Mouse (Mus musculus) MEL (cell line): ENCODE measurements around the gene Usp45. TPM values are rescaled to one million over a fixed set of nuclear protein-coding genes. Genes with fewer than 3 reads are reported as not detected.
A peak's percentile ranks its signal among the peaks of the same experiment; 100 is the strongest.

Source experiments
- DNase-seq: peaks from one replicate; pipeline ENCODE4 v3.0.0; 2011; ENCODE audit warnings: low read depth, low spot score
- H3K27ac ChIP-seq: 2 replicates; pipeline ENCODE4 v1.5.1; 2012; ENCODE audit warnings: low read depth, mild to moderate bottlenecking, control low read depth, low read length, moderate library complexity; ENCODE audit not compliant: control insufficient read depth
- H3K27me3 ChIP-seq, 2 experiments: fragments of 150-350 bp in 1 of 2; sonication (generic) in 1 of 2; 2 replicates each; pipeline ENCODE4 v1.6.1; 2012; ENCODE audit warnings: low read length in 2 of 2, mild to moderate bottlenecking in 2 of 2, improper control_type of control experiment in 1 of 2, moderate library complexity in 1 of 2; ENCODE audit not compliant: insufficient read depth in 2 of 2, control insufficient read depth in 1 of 2
- H3K36me3 ChIP-seq, 2 experiments: 2 replicates each; pipeline ENCODE4 v1.6.1; 2012 to 2014; ENCODE audit warnings: low read length in 2 of 2, improper control_type of control experiment in 1 of 2, inconsistent platforms in 1 of 2, mild to moderate bottlenecking in 1 of 2; ENCODE audit not compliant: insufficient read depth in 2 of 2, control insufficient read depth in 1 of 2
- H3K4me1 ChIP-seq, 2 experiments: fragments of 150-350 bp in 1 of 2; sonication (generic) in 1 of 2; 2 replicates each; pipeline ENCODE4 v1.6.1; 2012; ENCODE audit warnings: low read length in 2 of 2, improper control_type of control experiment in 1 of 2, mild to moderate bottlenecking in 1 of 2; ENCODE audit not compliant: insufficient read depth in 2 of 2, control insufficient read depth in 1 of 2
- H3K4me3 ChIP-seq, 2 experiments: fragments of 150-350 bp in 1 of 2; sonication (generic) in 1 of 2; 2 replicates each; pipeline ENCODE4 v1.5.1; 2012; ENCODE audit warnings: low read depth in 2 of 2, low read length in 2 of 2, mild to moderate bottlenecking in 2 of 2, moderate library complexity in 2 of 2, control low read depth in 1 of 2, improper control_type of control experiment in 1 of 2; ENCODE audit not compliant: control insufficient read depth in 1 of 2, insufficient read depth in 1 of 2
- H3K79me2 ChIP-seq: 2 replicates; pipeline ENCODE4 v1.6.1; 2012; ENCODE audit warnings: mild to moderate bottlenecking, low read length, moderate library complexity; ENCODE audit not compliant: control insufficient read depth, poor library complexity, insufficient read depth
- H3K9ac ChIP-seq: 2 replicates; pipeline ENCODE4 v1.6.1; 2012; ENCODE audit warnings: low read depth, mild to moderate bottlenecking, control low read depth, low read length, moderate library complexity; ENCODE audit not compliant: control insufficient read depth, poor library complexity, severe bottlenecking
- H3K9me3 ChIP-seq: fragments of 150-350 bp; sonication (generic); replicated peaks from 2 replicates; pipeline ENCODE4 v1.6.1; 2012; ENCODE audit warnings: mild to moderate bottlenecking, low read length, improper control_type of control experiment, moderate library complexity; ENCODE audit not compliant: insufficient read depth
- CHD1 ChIP-seq: IDR thresholded peaks from 2 replicates; pipeline ENCODE4 v1.6.1; 2012; ENCODE audit warnings: low read depth, mild to moderate bottlenecking, inconsistent platforms, low read length, improper control_type of control experiment
- CHD2 ChIP-seq: IDR thresholded peaks from 2 replicates; pipeline ENCODE4 v1.6.1; 2011; ENCODE audit warnings: low read length, improper control_type of control experiment
- ELF1 ChIP-seq: IDR thresholded peaks from 2 replicates; pipeline ENCODE4 v1.6.1; 2014; ENCODE audit warnings: low read depth, mild to moderate bottlenecking, inconsistent platforms, low read length, improper control_type of control experiment, moderate library complexity
- EP300 ChIP-seq, 2 experiments: IDR thresholded peaks; 2 replicates each; pipeline ENCODE4 v1.6.1; 2011; ENCODE audit warnings: improper control_type of control experiment in 2 of 2, low read length in 2 of 2, low read depth in 1 of 2, mild to moderate bottlenecking in 1 of 2
- GABPA ChIP-seq: IDR thresholded peaks from 2 replicates; pipeline ENCODE4 v1.6.1; 2012; ENCODE audit warnings: low read depth, mild to moderate bottlenecking, inconsistent platforms, low read length, improper control_type of control experiment, moderate library complexity
- MAFK ChIP-seq: IDR thresholded peaks from 2 replicates; pipeline ENCODE4 v1.6.1; 2011; ENCODE audit warnings: low read depth, mild to moderate bottlenecking, low read length, improper control_type of control experiment, borderline replicate concordance
- MYB ChIP-seq: IDR thresholded peaks from 2 replicates; pipeline ENCODE4 v1.6.1; 2011; ENCODE audit warnings: mild to moderate bottlenecking, low read depth, low read length, improper control_type of control experiment
- NELFE ChIP-seq: IDR thresholded peaks from 2 replicates; pipeline ENCODE4 v1.6.1; 2011; ENCODE audit warnings: low read depth, low read length, improper control_type of control experiment
- NRF1 ChIP-seq: IDR thresholded peaks from 2 replicates; pipeline ENCODE4 v1.6.1; 2014; ENCODE audit warnings: low read depth, mild to moderate bottlenecking, inconsistent platforms, low read length, improper control_type of control experiment, moderate library complexity; ENCODE audit not compliant: poor library complexity, insufficient read depth, severe bottlenecking
- POLR2A ChIP-seq, 2 experiments: IDR thresholded peaks; 2 replicates each; pipeline ENCODE4 v1.6.1; 2011 to 2012; ENCODE audit warnings: low read length in 2 of 2, mild to moderate bottlenecking in 2 of 2, control low read depth in 1 of 2, improper control_type of control experiment in 1 of 2, low read depth in 1 of 2, moderate library complexity in 1 of 2; ENCODE audit not compliant: control insufficient read depth in 1 of 2, insufficient read depth in 1 of 2, poor library complexity in 1 of 2
- POLR2AphosphoS5 ChIP-seq: IDR thresholded peaks from 2 replicates; pipeline ENCODE4 v1.6.1; 2012; ENCODE audit warnings: low read depth, borderline replicate concordance, mild to moderate bottlenecking, inconsistent platforms, low read length, moderate library complexity, mixed read lengths
- RCOR1 ChIP-seq: IDR thresholded peaks from 2 replicates; pipeline ENCODE4 v1.6.1; 2012; ENCODE audit warnings: low read depth, mild to moderate bottlenecking, inconsistent platforms, low read length, improper control_type of control experiment
- TAL1 ChIP-seq: IDR thresholded peaks from 2 replicates; pipeline ENCODE4 v1.6.1; 2012; ENCODE audit warnings: mild to moderate bottlenecking, inconsistent platforms, low read length, moderate library complexity, mixed read lengths
- UBTF ChIP-seq: IDR thresholded peaks from 2 replicates; pipeline ENCODE4 v1.6.1; 2012; ENCODE audit warnings: low read depth, mild to moderate bottlenecking, inconsistent platforms, low read length, improper control_type of control experiment, moderate library complexity, borderline replicate concordance; ENCODE audit not compliant: insufficient read depth
- USF1 ChIP-seq: IDR thresholded peaks from 2 replicates; pipeline ENCODE4 v1.6.1; 2014; ENCODE audit warnings: low read depth, mild to moderate bottlenecking, inconsistent platforms, low read length, improper control_type of control experiment, moderate library complexity
- USF2 ChIP-seq, 2 experiments: IDR thresholded peaks; 2 replicates each; pipeline ENCODE4 v1.6.1; 2011 to 2012; ENCODE audit warnings: improper control_type of control experiment in 2 of 2, low read length in 2 of 2, borderline replicate concordance in 1 of 2, inconsistent platforms in 1 of 2, low read depth in 1 of 2, mild to moderate bottlenecking in 1 of 2; ENCODE audit not compliant: insufficient read depth in 1 of 2
- ZC3H11A ChIP-seq: IDR thresholded peaks from 2 replicates; pipeline ENCODE4 v1.6.1; 2012; ENCODE audit warnings: low read depth, mild to moderate bottlenecking, inconsistent platforms, low read length, improper control_type of control experiment
- ZKSCAN1 ChIP-seq: IDR thresholded peaks from 2 replicates; pipeline ENCODE4 v1.6.1; 2012; ENCODE audit warnings: low read depth, mild to moderate bottlenecking, inconsistent platforms, low read length, improper control_type of control experiment, moderate library complexity
- ZNF384 ChIP-seq: IDR thresholded peaks from 2 replicates; pipeline ENCODE4 v1.6.1; 2012; ENCODE audit warnings: low read depth, mild to moderate bottlenecking, inconsistent platforms, low read length, improper control_type of control experiment
- polyA plus RNA-seq, 2 experiments: library from polyadenylated mRNA; stranded (reverse) in 1 of 2; unstranded in 1 of 2; fragments of >175 nt in 1 of 2; fragments of >200 nt in 1 of 2; gene quantifications; 2 replicates each; pipeline versions ENCODE4 v1.2.1 to v1.2.4; 2012; ENCODE audit warnings: low replicate concordance in 2 of 2, low read depth in 1 of 2; ENCODE audit not compliant: insufficient read length in 2 of 2, insufficient read depth in 1 of 2, missing spikeins in 1 of 2
- total RNA-seq: library from RNA; depleted of rRNA; stranded (reverse); fragments of 300-350 nt; gene quantifications from 2 replicates; pipeline ENCODE4 v1.2.3, GENCODE M21; 2012

The Usp45 gene
- total and polyA plus RNA-seq, 3 experiments = 6.4 to 8.2 TPM; not detected in 1

DNA sequence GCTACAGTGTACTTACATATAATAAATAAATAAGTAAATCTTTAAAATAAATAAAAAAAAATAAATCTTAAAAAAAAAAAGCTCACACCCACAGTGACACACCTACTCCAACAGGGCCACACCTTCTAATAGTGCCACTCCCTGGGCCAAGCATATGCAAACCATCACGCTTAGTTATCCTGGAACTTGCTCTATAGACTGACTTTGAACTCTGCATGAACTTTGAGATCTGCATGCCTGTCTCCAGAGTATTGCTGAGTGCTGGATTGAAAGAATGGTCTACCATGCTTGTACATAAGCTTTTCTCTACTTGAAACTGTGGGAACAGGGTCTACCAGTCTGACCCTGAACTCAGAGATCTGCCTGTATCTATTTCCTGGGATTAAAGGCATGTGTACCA is 4.1 kb downstream of the Usp45 start:
- Histone ChIP-seq H3K4me1 (peaks cover 0 to 3% of the 10 kb centered on the region in 2 experiments; a peak in 2 of 4 replicates), H3K36me3 (peaks cover 0 to 5% of the 10 kb centered on the region in 2 experiments; a peak in 2 of 4 replicates), H3K27me3 (no peaks in the 10 kb centered on the region), H3K79me2 (no peaks in the 10 kb centered on the region), H3K27ac (no peak overlapping the region)
- DNase-seq = no peak
- TF ChIP-seq POLR2AphosphoS5 (no peak), USF1 (no peak), CHD2 (no peak), UBTF (no peak), USF2 (IDR thresholded peaks at IDR 0.05; ENCODE audit: borderline replicate concordance in 1 of 2, insufficient read depth in 1 of 2, low read depth in 1 of 2, low read length in 2 of 2) (no peak), MYB (no peak)
- TF ChIP-seq, all 39 proteins: peak for 0
- Histone ChIP-seq H3K9ac (no peak overlapping the region), H3K4me3 (no peak overlapping the region), H3K9me3 (no peaks in the 10 kb centered on the region)

DNA sequence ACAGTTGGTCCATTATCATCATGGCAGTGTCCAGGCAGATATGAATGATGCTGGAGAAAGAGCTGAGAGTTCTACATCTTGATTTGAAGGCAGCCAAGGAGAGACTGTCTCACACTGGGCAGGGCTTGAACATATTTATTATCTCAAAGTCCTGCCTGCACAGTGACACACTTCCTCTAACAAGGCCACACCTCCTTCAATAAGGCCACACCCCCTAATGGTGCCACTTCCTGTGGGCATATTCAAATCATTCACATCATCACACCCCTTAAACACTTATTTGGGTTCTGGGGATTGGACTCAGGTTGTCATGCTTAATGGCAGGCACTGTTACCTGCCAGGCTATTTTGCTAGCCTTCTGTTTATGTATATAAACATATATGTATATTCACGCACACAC is 5.3 kb downstream of the Usp45 start:
- DNase-seq = peak; percentile 45
- H3K27me3 ChIP-seq = no peaks in the 10 kb centered on the region
- TF ChIP-seq UBTF (no peak), POLR2A (IDR thresholded peaks at IDR 0.05; ENCODE audit: control insufficient read depth in 1 of 2, insufficient read depth in 1 of 2, low read depth in 1 of 2, low read length in 2 of 2, poor library complexity in 1 of 2) (no peak), NRF1 (no peak), MAFK (no peak), POLR2AphosphoS5 (no peak), ZC3H11A (no peak), NELFE (no peak), USF1 (no peak), TAL1 (no peak), GABPA (no peak), ZNF384 (no peak), EP300 (IDR thresholded peaks at IDR 0.05; ENCODE audit: low read depth in 1 of 2, low read length in 2 of 2) (no peak), ELF1 (no peak), RCOR1 (no peak), ZKSCAN1 (no peak), CHD1 (no peak)

More for the DNA sequence above, 5.3 kb downstream of the Usp45 start:
- Histone ChIP-seq H3K4me3 (no peak overlapping the region), H3K79me2 (peaks cover 2% of the 10 kb centered on the region; the same call in 1 of the 2 replicates), H3K27ac (no peak overlapping the region), H3K36me3 (peaks cover 0 to 7% of the 10 kb centered on the region in 2 experiments; a peak in 2 of 4 replicates), H3K9ac (no peak overlapping the region), H3K4me1 (peaks cover 2 to 3% of the 10 kb centered on the region in 2 experiments; a peak in 2 of 4 replicates), H3K9me3 (no peaks in the 10 kb centered on the region)
